14 mouse cellular contexts compared by ENCODE assay signal in the genomic region with DNA sequence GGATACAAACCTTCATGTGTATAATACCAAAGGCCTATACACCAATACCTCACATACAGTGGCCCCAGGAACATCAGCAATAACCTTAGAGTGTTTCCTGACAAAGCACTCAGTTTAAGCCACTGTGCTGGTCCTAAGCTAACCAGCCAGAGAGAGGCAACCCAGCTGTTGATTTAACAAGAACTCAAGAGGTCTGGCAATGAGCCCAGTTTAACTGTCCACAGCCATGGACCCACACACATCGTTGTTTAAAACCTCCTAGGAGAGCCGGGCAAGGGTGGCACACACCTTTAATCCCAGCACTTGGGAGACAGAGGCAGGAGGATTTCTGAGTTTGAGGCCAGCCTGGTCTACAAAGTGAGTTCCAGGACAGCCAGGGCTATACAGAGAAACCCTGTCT. TPM values are rescaled to one million over a fixed set of nuclear protein-coding genes. Genes with fewer than 3 reads are reported as not detected.
DNase-seq lines count a peak whose midpoint lies in the region; ATAC-seq and TF ChIP-seq lines count a peak whose summit lies in the region.
"Had no signal": no experiment of that assay in that cellular context is flagged by ENCODE, and none has a peak within 500 bp of the region (broad histone marks: within the 10 kb centered on the region; RNA-seq: fewer than 3 reads in every experiment).

No protein-coding gene starts in this region.

- H3K4me2 ChIP-seq in heart, embryonic 16.5 days (ENCODE audit: low read depth, low read length), result no peak overlapping the region
- H3K4me2 ChIP-seq in lung, embryonic 15.5 days, result no peak overlapping the region
- H3K4me2 ChIP-seq in lung, postnatal 0 days (replicated peaks; ENCODE audit: low read depth, low read length), result no peak overlapping the region
- H3K4me2 ChIP-seq: midbrain, embryonic 11.5 days had no signal

- 13% methylated on average over 2 of the region's 2 CpGs for WGBS in heart, embryonic 16.5 days
- WGBS in lung, embryonic 15.5 days, result 13% methylated on average over 2 of the region's 2 CpGs
- 8% methylated on average over 2 of the region's 2 CpGs for WGBS in lung, postnatal 0 days

- no peaks in the 10 kb centered on the region for H3K27me3 ChIP-seq in heart, embryonic 16.5 days (ENCODE audit: control insufficient read depth, insufficient read depth, low read length)
- no peaks in the 10 kb centered on the region for H3K27me3 ChIP-seq in lung, embryonic 15.5 days
- H3K27me3 ChIP-seq in lung, postnatal 0 days (replicated peaks; ENCODE audit: insufficient read depth, low read length), result no peaks in the 10 kb centered on the region

- intact Hi-C loops in heart, postnatal 25 days (cut with DNase I), result no loop called here

- ATAC-seq in heart, embryonic 16.5 days (replicated peaks; ENCODE audit: extremely low read depth, insufficient read depth, low FRiP score), result 0 out of 2 replicates have a peak, but pooled peaks have one; percentile 59
- peak; percentile 34; the same call in 1 of the 2 replicates for ATAC-seq in lung, embryonic 15.5 days (ENCODE audit: borderline replicate concordance, extremely low read depth, low FRiP score, low TSS enrichment)
- peak; percentile 55; the same call in 1 of the 2 replicates for ATAC-seq in lung, postnatal 0 days
- ATAC-seq: intestine, embryonic 16.5 days had no signal

- H3K36me3 ChIP-seq in heart, embryonic 16.5 days (ENCODE audit: control insufficient read depth, insufficient read depth), result no peaks in the 10 kb centered on the region
- H3K36me3 ChIP-seq in lung, embryonic 15.5 days, result no peaks in the 10 kb centered on the region
- no peaks in the 10 kb centered on the region for H3K36me3 ChIP-seq in lung, postnatal 0 days (ENCODE audit: insufficient read depth, low read length)
- H3K36me3 ChIP-seq: limb, embryonic 10.5 days had no signal

- no peak overlapping the region for H3K9ac ChIP-seq in heart, embryonic 16.5 days (ENCODE audit: low read length)
- H3K9ac ChIP-seq in lung, embryonic 15.5 days, result no peak overlapping the region
- no peak overlapping the region for H3K9ac ChIP-seq in lung, postnatal 0 days (replicated peaks; ENCODE audit: low read depth)
- H3K9ac ChIP-seq: liver, embryonic 14.5 days had no signal

- peaks cover 37% of the 10 kb centered on the region for H3K4me1 ChIP-seq in heart, embryonic 16.5 days (ENCODE audit: control insufficient read depth, insufficient read depth, low read length)
- H3K4me1 ChIP-seq in lung, embryonic 15.5 days, result peaks cover 19% of the 10 kb centered on the region
- peaks cover 13% of the 10 kb centered on the region; the same call in 1 of the 2 replicates for H3K4me1 ChIP-seq in lung, postnatal 0 days (ENCODE audit: insufficient read depth, low read depth, low read length)

- TF ChIP-seq CTCF in lung, postnatal 0 days (IDR thresholded peaks at IDR 0.05), result no peak

- no peak for DNase-seq in heart, postnatal 25 days (ENCODE audit: low spot score)
- no peak for DNase-seq in lung, postnatal 4 days
- DNase-seq in brain, adult 2 months (ENCODE audit: low read depth, low spot score), result peak; percentile 22
- DNase-seq in lung, postnatal 0 days (ENCODE audit: low spot score), result peak; percentile 64
- DNase-seq in adrenal gland, adult 2 months, result no peak
- DNase-seq: adrenal gland, postnatal 14 days; cerebellum, adult 11 months; spleen, adult 18-20 months had no signal

- H3K9me3 ChIP-seq in heart, embryonic 16.5 days (replicated peaks; ENCODE audit: control insufficient read depth, low read length), result no peaks in the 10 kb centered on the region
- no peaks in the 10 kb centered on the region for H3K9me3 ChIP-seq in lung, embryonic 15.5 days
- H3K9me3 ChIP-seq in lung, postnatal 0 days (ENCODE audit: low read length), result no peaks in the 10 kb centered on the region
- H3K9me3 ChIP-seq: limb, embryonic 10.5 days had no signal

- no peak for TF ChIP-seq EP300 in lung, postnatal 0 days (IDR thresholded peaks at IDR 0.05)

- H3K4me3 ChIP-seq in heart, embryonic 16.5 days (ENCODE audit: low read length), result no peak overlapping the region
- H3K4me3 ChIP-seq in lung, embryonic 15.5 days, result no peak overlapping the region
- no peak overlapping the region for H3K4me3 ChIP-seq in lung, postnatal 0 days (ENCODE audit: low read depth, low read length)
- H3K4me3 ChIP-seq: limb, embryonic 10.5 days had no signal

- no peak overlapping the region; the same call in 1 of the 2 replicates for H3K27ac ChIP-seq in heart, embryonic 16.5 days (ENCODE audit: low read length)
- H3K27ac ChIP-seq in lung, embryonic 15.5 days, result no peak overlapping the region
- H3K27ac ChIP-seq in lung, postnatal 0 days (ENCODE audit: low read length), result no peak overlapping the region
- H3K27ac ChIP-seq: limb, embryonic 10.5 days; liver, embryonic 14.5 days had no signal

RNA-seq across cellular contexts. Expression of gene Lrrc1, which starts 18.0 kb away (rescaled TPM):
- 19.5 and 23.6 TPM in 2 replicates for polyA plus RNA-seq in heart, embryonic 16.5 days (2015; fragmentation: Nextera tagmentation; extraction: Ambion mirVana)
- 10 to 100 TPM; 17.2 to 18.4 TPM for total RNA-seq in heart, postnatal 25 days (2021)
- polyA plus RNA-seq in lung, embryonic 15.5 days (2015; fragmentation: Nextera tagmentation; extraction: Ambion mirVana), result 9.3 and 11.4 TPM in 2 replicates
- 15.5 and 16.5 TPM in 2 replicates for polyA plus RNA-seq in lung, postnatal 0 days (2015; fragmentation: Nextera tagmentation; extraction: Ambion mirVana)
- 10 to 100 TPM; 10.0 to 15.1 TPM for total RNA-seq in adrenal gland, adult 2 months (2021)
- polyA plus RNA-seq in adrenal gland, adult 2 months (2012; rRNA removed), result 10.7 and 22.8 TPM in 2 replicates

Comparison
In these comparisons a context has a peak if more than half of its experiments do, and no peak if none do; other contexts are left out.
1. DNase-seq: peak in brain, adult 2 months (single experiment) and lung, postnatal 0 days (single experiment); none in heart, postnatal 25 days (single experiment), lung, postnatal 4 days (0 of 2) and adrenal gland, adult 2 months (single experiment).
2. Peak in every context shown above with its lines, with median percentiles within 50 percentile points of each other: ATAC-seq.